Mouse (Mus musculus) forebrain, postnatal 0 days (tissue): ENCODE data around the gene Crxos. TPM values are rescaled to one million over a fixed set of nuclear protein-coding genes. Genes with fewer than 3 reads are reported as not detected.

Source experiments
- ATAC-seq: fragments of 200-750 bp; cut with Nextera tagmentation; 2 replicates; pipeline ENCODE4 v1.8.0; 2017; ENCODE audit warnings: mild to moderate bottlenecking, moderate library complexity
- DNase-seq: peaks from one replicate; pipeline ENCODE4 v3.0.0-alpha.2; 2015
- H3K27ac ChIP-seq: fragments of 300-500 bp; sonication (generic); 2 replicates; pipeline ENCODE4 v1.5.1; 2014; ENCODE audit warnings: low read depth, mild to moderate bottlenecking, antibody characterized with exemption, low read length, moderate library complexity, mixed read lengths
- H3K27me3 ChIP-seq: fragments of 300-500 bp; sonication (generic); 2 replicates; pipeline ENCODE4 v1.6.1; 2014; ENCODE audit warnings: mild to moderate bottlenecking, low read length, mixed read lengths; ENCODE audit not compliant: insufficient read depth
- H3K36me3 ChIP-seq: fragments of 300-500 bp; sonication (generic); 2 replicates; pipeline ENCODE4 v1.6.1; 2014; ENCODE audit warnings: mild to moderate bottlenecking, moderate library complexity; ENCODE audit not compliant: insufficient read depth
- H3K4me1 ChIP-seq: fragments of 300-500 bp; sonication (generic); 2 replicates; pipeline ENCODE4 v1.6.1; 2014; ENCODE audit warnings: antibody characterized with exemption; ENCODE audit not compliant: insufficient read depth
- H3K4me2 ChIP-seq: fragments of 300-500 bp; sonication (generic); 2 replicates; pipeline ENCODE4 v1.6.1; 2014; ENCODE audit warnings: low read depth, mild to moderate bottlenecking, moderate library complexity
- H3K4me3 ChIP-seq: fragments of 300-500 bp; sonication (generic); 2 replicates; pipeline ENCODE4 v1.5.1; 2014; ENCODE audit warnings: low read depth, low read length, mixed read lengths
- H3K9ac ChIP-seq: fragments of 300-500 bp; sonication (generic); 2 replicates; pipeline ENCODE4 v1.6.1; 2014; ENCODE audit warnings: mild to moderate bottlenecking
- H3K9me3 ChIP-seq: fragments of 300-500 bp; sonication (generic); 2 replicates; pipeline ENCODE4 v1.6.1; 2016; ENCODE audit warnings: low read length
- CTCF ChIP-seq: sonication (generic); IDR thresholded peaks from 2 replicates; pipeline ENCODE4 v1.5.1; 2016; ENCODE audit warnings: antibody characterized with exemption, control low read depth, low read depth
- WGBS: fragments of 180-500 bp; shearing (Covaris S2); extraction: QIAGEN DNeasy Blood & Tissue Kit; methylation state at CpG from one replicate; pipeline ENCODE4 v1.1.7; 2014; 5-methylcytosine and 5-hydroxymethylcytosine counted together
- polyA plus RNA-seq: library from polyadenylated mRNA; unstranded; fragments of >200 nt; fragmentation: Nextera tagmentation; extraction: Ambion mirVana; gene quantifications from 2 replicates; pipeline ENCODE4 v1.2.1, GENCODE M21; 2015
- total RNA-seq: library from RNA; depleted of rRNA; stranded (reverse); fragments of >200 nt; gene quantifications from 2 replicates; pipeline ENCODE4 v1.2.3, GENCODE M21; 2014

Gene Crxos
- total and polyA plus RNA-seq, 2 experiments from 2014 or later, result not detected

DNA sequence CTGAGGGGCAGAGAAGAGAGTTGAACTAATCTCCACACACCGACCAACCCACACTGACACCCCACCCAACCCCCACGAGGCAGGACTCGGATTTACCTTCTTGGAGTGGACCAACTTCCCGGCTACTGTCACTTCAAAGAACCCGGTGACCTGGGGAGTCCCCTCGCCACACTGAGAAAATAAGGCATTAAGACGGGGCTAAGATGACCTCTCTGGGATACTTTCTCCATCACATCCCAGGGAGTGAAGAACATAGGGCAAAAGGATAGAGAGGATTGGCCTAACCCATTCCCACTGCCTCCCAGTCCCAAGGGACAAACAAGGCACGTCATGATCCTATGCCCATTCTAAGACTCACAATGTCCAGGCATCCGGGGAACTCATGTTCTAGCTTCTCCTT is 37.5 kb downstream of the Crxos start:
- DNase-seq, result no peak
- Histone ChIP-seq H3K4me3 (peak overlapping the region; percentile 79; the same call in 1 of the 2 replicates), H3K9me3 (no peaks in the 10 kb centered on the region), H3K4me1 (peaks cover 17% of the 10 kb centered on the region), H3K9ac (no peak overlapping the region), H3K27ac (no peak overlapping the region), H3K4me2 (peak overlapping the region; percentile 67), H3K36me3 (peaks cover 30% of the 10 kb centered on the region), H3K27me3 (no peaks in the 10 kb centered on the region)
- no peak for TF ChIP-seq CTCF
- 96% methylated on average over 9 of the region's 9 CpGs for WGBS
- ATAC-seq, result no peak

DNA sequence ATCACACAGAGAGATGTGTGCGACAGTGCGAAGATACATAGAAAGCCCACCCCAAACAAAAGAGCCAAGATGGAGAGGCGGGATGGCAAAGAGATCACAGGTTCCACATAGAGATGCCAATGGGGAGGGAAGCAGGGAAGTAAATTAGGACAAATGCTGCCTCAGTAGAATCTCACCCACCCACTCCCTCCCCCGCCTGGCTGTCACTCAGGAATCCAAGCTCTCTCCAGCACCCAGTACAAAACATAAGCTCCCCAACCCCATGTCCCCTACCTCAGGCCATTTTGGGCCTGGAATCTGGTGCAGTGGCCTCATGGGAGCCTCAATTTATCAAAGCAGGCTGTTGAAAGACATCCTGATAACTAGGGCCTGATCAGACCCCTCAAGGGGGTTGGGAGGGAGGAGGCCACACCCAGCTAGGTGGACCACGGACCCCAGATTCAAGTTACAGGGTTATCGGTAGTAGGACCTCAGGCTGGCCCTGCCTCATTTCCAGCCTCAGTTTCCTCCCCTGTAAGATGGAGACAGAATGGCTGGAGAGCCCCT is 38.3 kb downstream of the Crxos start:
- 81% methylated on average over 6 of the region's 6 CpGs for WGBS
- no peak for ATAC-seq
- no peak for TF ChIP-seq CTCF
- H3K4me1 ChIP-seq, result peaks cover 17% of the 10 kb centered on the region
- peak overlapping the region; percentile 67 for H3K4me2 ChIP-seq
- no peaks in the 10 kb centered on the region for H3K9me3 ChIP-seq
- H3K9ac ChIP-seq, result peak overlapping the region; percentile 92
- H3K27ac ChIP-seq, result no peak overlapping the region
- no peaks in the 10 kb centered on the region for H3K27me3 ChIP-seq
- peak overlapping the region; percentile 79 for H3K4me3 ChIP-seq
- peaks cover 30% of the 10 kb centered on the region for H3K36me3 ChIP-seq
- no peak for DNase-seq

DNA sequence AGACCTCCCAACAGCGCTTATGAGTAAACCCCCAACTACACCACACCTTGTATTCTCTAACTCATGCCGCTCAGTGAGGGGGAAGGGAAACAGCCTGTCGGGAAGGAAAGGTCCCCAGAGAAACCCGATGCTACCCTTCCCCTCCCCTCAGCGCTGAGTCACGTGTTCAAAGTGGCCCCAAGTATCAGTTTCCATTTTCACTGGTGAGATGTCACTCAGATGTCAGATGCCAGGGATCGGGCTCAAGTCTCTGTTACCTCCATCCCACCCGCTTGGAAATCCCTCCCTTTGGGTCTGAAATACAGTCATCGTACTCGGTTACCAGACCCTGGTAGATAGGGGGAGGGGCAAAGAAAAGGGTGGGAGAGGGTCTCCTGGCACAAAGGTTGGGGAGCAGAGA is 39.4 kb downstream of the Crxos start:
- peaks cover 17% of the 10 kb centered on the region for H3K4me1 ChIP-seq
- peak overlapping the region; percentile 79 for H3K4me3 ChIP-seq
- peak overlapping the region; percentile 92 for H3K9ac ChIP-seq
- H3K27ac ChIP-seq, result peak overlapping the region; percentile 93
- peak; percentile 44 for ATAC-seq
- no peak for DNase-seq
- peak overlapping the region; percentile 67 for H3K4me2 ChIP-seq
- H3K36me3 ChIP-seq, result peaks cover 29% of the 10 kb centered on the region
- no peaks in the 10 kb centered on the region for H3K9me3 ChIP-seq
- 0 out of 2 replicates have a peak, but pooled peaks have one; percentile 6 for TF ChIP-seq CTCF
- WGBS, result 0% methylated on average over 10 of the region's 10 CpGs
- H3K27me3 ChIP-seq, result no peaks in the 10 kb centered on the region

DNA sequence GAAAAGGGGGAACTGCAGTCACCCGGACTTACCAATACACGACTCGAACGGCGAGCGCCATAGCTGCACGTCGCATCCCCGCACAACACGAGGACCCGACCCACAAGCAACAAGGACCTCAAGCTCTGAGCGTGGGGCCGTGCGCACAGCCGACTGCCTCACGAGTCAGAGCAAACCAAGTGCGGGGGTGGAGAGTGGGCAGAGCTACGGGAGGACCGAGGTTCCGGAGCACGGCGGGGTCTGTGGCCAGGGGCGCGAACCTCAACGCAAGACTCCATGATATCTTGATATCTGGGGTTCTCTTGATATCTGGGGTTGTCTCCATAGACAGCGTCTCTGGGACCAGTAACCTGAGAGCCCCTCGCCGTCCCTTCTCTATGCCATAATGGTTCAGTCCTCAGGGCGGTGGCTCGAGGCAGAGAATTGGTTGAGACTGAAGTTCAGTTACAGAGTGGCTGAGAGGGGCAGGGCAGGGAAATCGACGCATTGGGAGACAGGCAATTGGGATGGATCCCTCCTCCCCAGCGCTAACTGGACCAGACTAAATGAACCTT is 39.9 kb downstream of the Crxos start, which contains the start of gene Selenow:
Gene Selenow (minus strand): TSS at position 183 of the 554 bp plus-strand sequence.
- H3K4me3 ChIP-seq, result peak within 1 kb of the TSS; percentile 79
- under 1% methylated on average over 33 of the region's 33 CpGs for WGBS
- 0 out of 2 replicates have a peak, but pooled peaks have one; percentile 1 for TF ChIP-seq CTCF
- peaks cover 17% of the 10 kb centered on the region for H3K4me1 ChIP-seq
- ATAC-seq (peak; percentile 97), DNase-seq (peak; percentile 97)
- H3K9me3 ChIP-seq, result no peaks in the 10 kb centered on the region
- peaks cover 24% of the 10 kb centered on the region for H3K36me3 ChIP-seq
- peak within 1 kb of the TSS; percentile 93 for H3K27ac ChIP-seq
- peak within 1 kb of the TSS; percentile 92 for H3K9ac ChIP-seq
- no peaks in the 10 kb centered on the region for H3K27me3 ChIP-seq
- peak within 1 kb of the TSS; percentile 67 for H3K4me2 ChIP-seq

DNA sequence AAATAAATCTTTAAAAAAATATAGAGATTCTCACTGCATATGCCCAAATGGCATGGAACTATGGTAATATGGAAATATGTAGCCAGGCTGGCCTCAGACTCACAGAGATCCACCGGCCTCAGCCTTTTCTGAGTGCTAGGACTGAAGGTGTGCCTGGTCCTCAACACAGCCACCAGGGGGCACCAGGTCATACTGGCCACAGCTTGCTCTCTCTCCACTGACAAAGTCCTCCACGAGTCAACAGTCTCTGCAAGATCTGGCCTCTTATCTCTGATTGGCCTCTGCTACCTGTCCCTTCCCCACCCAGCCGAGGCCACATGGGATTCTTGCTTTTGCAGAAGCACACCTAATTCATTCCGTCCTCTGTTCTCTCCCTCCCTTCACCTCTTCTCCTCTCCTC is 47.5 kb downstream of the Crxos start:
- Histone ChIP-seq H3K4me3 (no peak overlapping the region), H3K4me1 (no peaks in the 10 kb centered on the region), H3K9ac (no peak overlapping the region), H3K4me2 (no peak overlapping the region), H3K27me3 (no peaks in the 10 kb centered on the region), H3K27ac (no peak overlapping the region), H3K9me3 (no peaks in the 10 kb centered on the region), H3K36me3 (no peaks in the 10 kb centered on the region)
- 39% methylated on average over 4 of the region's 4 CpGs for WGBS
- no peak for ATAC-seq
- peak; percentile 54 for TF ChIP-seq CTCF
- DNase-seq, result no peak

DNA sequence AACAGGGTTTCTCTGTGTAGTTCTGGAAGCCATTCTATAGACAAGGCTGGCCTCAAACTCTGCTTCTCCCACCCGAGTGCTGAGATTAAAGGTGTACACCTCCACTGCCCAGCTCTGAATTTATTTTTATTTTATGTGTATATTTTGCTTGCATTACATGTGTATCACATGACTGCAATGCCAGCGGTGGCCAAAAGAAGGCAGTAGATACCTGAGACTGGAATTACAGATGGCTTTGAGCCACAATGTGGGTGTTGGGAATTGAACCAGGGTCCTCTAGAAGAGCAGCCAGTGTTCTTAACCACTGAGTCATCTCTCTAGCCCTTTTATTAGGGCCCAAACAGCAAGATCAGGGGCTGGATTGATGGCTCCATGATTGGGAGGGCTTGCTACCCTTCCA is 48.1 kb downstream of the Crxos start:
- H3K4me1 ChIP-seq, result no peaks in the 10 kb centered on the region
- H3K4me2 ChIP-seq, result no peak overlapping the region
- no peaks in the 10 kb centered on the region for H3K27me3 ChIP-seq

DNA sequence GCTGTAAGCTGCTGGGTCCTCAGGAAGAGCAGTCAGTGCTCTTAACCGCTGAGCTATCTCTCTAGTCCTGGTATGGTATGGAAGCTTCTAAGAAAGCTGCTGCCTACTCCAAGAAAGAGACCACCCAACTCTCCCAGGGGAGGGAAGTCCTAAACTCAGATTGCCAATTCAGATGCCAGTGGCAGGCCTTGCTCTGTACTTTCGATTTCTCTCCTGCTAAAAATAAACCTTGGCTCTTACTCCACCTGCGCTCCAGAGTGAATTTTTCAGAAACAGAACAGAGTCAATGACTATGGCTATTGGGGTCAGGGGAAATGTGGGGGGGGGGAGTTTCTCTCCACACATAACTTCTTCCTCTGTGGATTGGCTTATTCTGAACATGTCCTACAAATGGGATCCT is 49.2 kb downstream of the Crxos start:
- DNase-seq, result no peak
- Histone ChIP-seq H3K36me3 (peaks cover 6% of the 10 kb centered on the region; the same call in 1 of the 2 replicates), H3K4me3 (no peak overlapping the region), H3K4me1 (no peaks in the 10 kb centered on the region), H3K9ac (no peak overlapping the region), H3K9me3 (no peaks in the 10 kb centered on the region), H3K27me3 (no peaks in the 10 kb centered on the region), H3K4me2 (no peak overlapping the region), H3K27ac (no peak overlapping the region)
- no peak for TF ChIP-seq CTCF
- ATAC-seq, result no peak
- 85% methylated on average over 3 of the region's 3 CpGs for WGBS

More for the DNA sequence above, 48.1 kb downstream of the Crxos start:
- 64% methylated on average over 2 of the region's 2 CpGs for WGBS
- H3K4me3 ChIP-seq, result no peak overlapping the region
- no peak overlapping the region for H3K27ac ChIP-seq
- no peaks in the 10 kb centered on the region for H3K9me3 ChIP-seq
- ATAC-seq (no peak), DNase-seq (no peak)
- no peak overlapping the region for H3K9ac ChIP-seq
- no peaks in the 10 kb centered on the region for H3K36me3 ChIP-seq
- TF ChIP-seq CTCF, result no peak; the same call in 1 of the 2 replicates
